Mouse (Mus musculus) neural tube, embryonic 15.5 days (tissue): ENCODE results near the gene Tpm1. TPM values are rescaled to one million over a fixed set of nuclear protein-coding genes. Genes with fewer than 3 reads are reported as not detected.

Experiments used
- ATAC-seq: fragments of 200-750 bp; cut with Nextera tagmentation; 2 replicates; pipeline ENCODE4 v1.8.0; 2017; ENCODE audit warnings: mild to moderate bottlenecking, moderate TSS enrichment, moderate library complexity; ENCODE audit not compliant: low FRiP score
- H3K27ac ChIP-seq: fragments of 300-500 bp; sonication (generic); replicated peaks from 2 replicates; pipeline ENCODE4 v1.5.1; 2015; ENCODE audit warnings: mild to moderate bottlenecking, inconsistent platforms
- H3K27me3 ChIP-seq: fragments of 300-500 bp; sonication (generic); replicated peaks from 2 replicates; pipeline ENCODE4 v1.6.1; 2015; ENCODE audit warnings: inconsistent platforms
- H3K36me3 ChIP-seq: fragments of 300-500 bp; sonication (generic); 2 replicates; pipeline ENCODE4 v1.6.1; 2015; ENCODE audit warnings: inconsistent platforms
- H3K4me1 ChIP-seq: fragments of 300-500 bp; sonication (generic); 2 replicates; pipeline ENCODE4 v1.6.1; 2015; ENCODE audit warnings: inconsistent platforms
- H3K4me2 ChIP-seq: fragments of 300-500 bp; sonication (generic); 2 replicates; pipeline ENCODE4 v1.6.1; 2015; ENCODE audit warnings: inconsistent platforms, mild to moderate bottlenecking, moderate library complexity
- H3K4me3 ChIP-seq: fragments of 300-500 bp; sonication (generic); replicated peaks from 2 replicates; pipeline ENCODE4 v1.5.1; 2015; ENCODE audit warnings: mild to moderate bottlenecking, inconsistent platforms
- H3K9ac ChIP-seq: fragments of 300-500 bp; sonication (generic); replicated peaks from 2 replicates; pipeline ENCODE4 v1.6.1; 2015; ENCODE audit warnings: mild to moderate bottlenecking, inconsistent platforms
- H3K9me3 ChIP-seq: fragments of 300-500 bp; sonication (generic); replicated peaks from 2 replicates; pipeline ENCODE4 v1.6.1; 2016; ENCODE audit warnings: inconsistent platforms
- WGBS: fragments of 180-500 bp; shearing (Covaris S2); methylation state at CpG from one replicate; pipeline ENCODE4 v1.1.7; 2015; ENCODE audit warnings: mixed read lengths; 5-methylcytosine and 5-hydroxymethylcytosine counted together
- polyA plus RNA-seq: library from polyadenylated mRNA; unstranded; fragments of >200 nt; fragmentation: Nextera tagmentation; extraction: Ambion mirVana; gene quantifications from 2 replicates; pipeline ENCODE4 v1.2.1, GENCODE M21; 2015

The Tpm1 gene
- polyA plus RNA-seq, 1 experiment from 2014 or later, result 230 TPM

DNA sequence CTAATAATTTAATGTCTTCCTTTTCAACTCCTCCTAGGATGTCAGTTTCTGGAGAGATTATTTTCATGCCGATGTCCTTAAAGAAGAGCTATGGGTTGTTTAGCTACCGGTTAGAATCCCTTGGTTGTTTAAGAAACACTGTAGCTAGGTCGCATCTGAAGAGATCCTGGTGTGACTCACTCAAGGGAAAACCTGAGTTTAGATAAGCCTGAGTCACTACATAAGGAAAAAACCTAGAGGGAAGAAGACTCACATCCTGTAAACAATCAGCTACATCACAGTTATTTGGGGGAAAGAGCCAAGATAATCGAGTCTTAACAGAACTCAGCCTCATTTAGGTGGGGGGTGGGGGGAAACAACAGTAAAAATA, 3.9 kb downstream of the Tpm1 start:
- H3K4me3 ChIP-seq, result no peak overlapping the region
- H3K4me1 ChIP-seq, result peaks cover 74% of the 10 kb centered on the region
- H3K4me2 ChIP-seq, result peak overlapping the region; percentile 25
- 37% methylated on average over 4 of the region's 4 CpGs for WGBS
- H3K27me3 ChIP-seq, result peaks cover 30% of the 10 kb centered on the region
- ATAC-seq, result no peak
- H3K9me3 ChIP-seq, result no peaks in the 10 kb centered on the region
- no peak overlapping the region for H3K27ac ChIP-seq
- no peak overlapping the region for H3K9ac ChIP-seq
- no peaks in the 10 kb centered on the region for H3K36me3 ChIP-seq

DNA sequence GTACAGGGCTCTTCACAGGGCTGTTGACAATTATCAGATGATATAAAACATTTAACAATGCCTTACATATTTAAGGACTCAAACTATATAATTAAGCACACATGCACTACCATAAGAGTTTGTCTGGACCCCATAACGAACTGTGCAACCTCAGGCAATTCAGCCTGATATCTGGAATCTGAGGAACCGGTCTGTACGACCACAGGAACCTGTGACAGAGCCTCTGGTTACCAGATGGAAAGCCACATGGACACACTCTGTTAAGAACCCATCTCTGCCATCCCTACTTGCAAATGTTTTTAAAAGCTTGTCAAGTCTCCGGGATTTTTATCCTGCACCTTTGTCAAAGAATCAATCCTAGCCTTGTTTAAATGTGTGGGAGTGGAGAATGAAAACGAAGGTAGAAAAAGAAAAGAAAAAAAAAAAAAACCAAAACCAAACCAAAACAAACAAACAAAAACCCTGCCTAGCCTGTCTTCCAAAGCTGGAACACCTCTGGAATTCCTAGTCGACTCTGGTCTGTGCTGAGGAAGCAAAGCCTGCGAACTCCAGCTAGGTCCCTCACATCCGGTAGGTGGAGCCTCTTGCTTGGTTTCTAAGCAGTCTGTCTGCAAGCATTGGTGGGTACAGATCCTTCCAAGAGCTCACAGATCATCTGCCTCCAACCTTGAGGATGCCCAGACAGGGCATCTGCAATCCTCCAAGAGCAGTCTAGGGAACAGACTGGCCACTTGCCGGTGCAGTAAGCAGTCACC, 4.5 kb downstream of the Tpm1 start:
- H3K9ac ChIP-seq, result no peak overlapping the region
- ATAC-seq, result no peak
- H3K27me3 ChIP-seq, result peaks cover 26% of the 10 kb centered on the region
- 38% methylated on average over 9 of the region's 9 CpGs for WGBS
- H3K9me3 ChIP-seq, result no peaks in the 10 kb centered on the region
- H3K4me3 ChIP-seq, result no peak overlapping the region
- H3K36me3 ChIP-seq, result no peaks in the 10 kb centered on the region
- H3K4me1 ChIP-seq, result peaks cover 77% of the 10 kb centered on the region
- H3K27ac ChIP-seq, result no peak overlapping the region
- H3K4me2 ChIP-seq, result peak overlapping the region; percentile 67

DNA sequence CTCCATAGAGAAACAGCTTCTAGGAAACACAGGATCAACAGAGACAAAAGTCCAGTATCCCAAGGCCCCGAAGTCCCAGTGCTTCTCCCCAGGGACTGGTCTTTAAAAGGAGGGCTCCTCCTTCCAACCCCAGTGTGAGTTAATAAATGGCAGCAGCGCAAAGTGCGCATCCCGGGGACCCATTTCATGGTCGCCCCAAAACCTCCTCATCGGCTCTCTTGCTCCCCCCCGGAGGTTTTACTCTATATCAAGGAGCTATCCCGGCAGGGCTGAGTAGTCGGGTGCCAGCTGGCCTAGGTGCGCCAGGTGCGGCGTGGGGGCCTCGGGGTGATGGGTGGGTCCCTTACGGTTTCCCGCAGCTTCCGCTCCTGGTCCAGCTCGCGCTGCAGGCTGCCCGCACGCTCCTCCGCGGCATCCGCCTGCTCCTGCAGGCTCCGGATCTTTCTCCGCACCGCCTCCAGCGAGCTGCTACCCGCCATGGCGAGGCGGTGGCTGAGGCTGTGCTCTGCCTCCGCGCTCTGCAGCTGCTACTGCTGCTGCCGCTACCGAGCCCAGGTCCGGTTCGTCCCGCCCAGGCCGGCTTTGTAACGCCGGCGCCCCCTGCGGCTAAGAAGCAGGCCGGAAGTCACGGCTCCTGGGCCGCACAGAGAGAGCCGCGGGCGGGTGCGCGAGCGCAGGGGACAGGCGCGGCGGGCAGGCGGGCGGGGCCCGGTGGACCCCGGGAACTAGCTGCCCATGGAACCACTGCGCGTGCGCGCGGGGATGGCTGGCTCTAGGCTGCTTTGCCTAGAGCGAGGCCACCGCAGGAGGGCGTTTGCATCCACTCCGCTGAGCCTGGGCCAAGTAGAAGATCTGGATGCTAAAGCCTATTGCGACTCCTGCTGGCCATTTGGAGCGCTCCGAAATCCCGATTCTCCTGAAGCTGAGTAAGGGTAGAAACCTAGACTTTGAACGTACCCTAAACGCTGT, 5.7 kb downstream of the Tpm1 start:
- under 1% methylated on average over 73 of the region's 73 CpGs for WGBS
- H3K4me2 ChIP-seq, result peak overlapping the region; percentile 67
- peak overlapping the region; percentile 96 for H3K9ac ChIP-seq
- H3K9me3 ChIP-seq, result no peaks in the 10 kb centered on the region
- peaks cover 17% of the 10 kb centered on the region for H3K27me3 ChIP-seq
- H3K4me3 ChIP-seq, result peak overlapping the region; percentile 92
- peak overlapping the region; percentile 97 for H3K27ac ChIP-seq
- no peaks in the 10 kb centered on the region for H3K36me3 ChIP-seq
- ATAC-seq, result peak; percentile 96
- peaks cover 71% of the 10 kb centered on the region for H3K4me1 ChIP-seq

DNA sequence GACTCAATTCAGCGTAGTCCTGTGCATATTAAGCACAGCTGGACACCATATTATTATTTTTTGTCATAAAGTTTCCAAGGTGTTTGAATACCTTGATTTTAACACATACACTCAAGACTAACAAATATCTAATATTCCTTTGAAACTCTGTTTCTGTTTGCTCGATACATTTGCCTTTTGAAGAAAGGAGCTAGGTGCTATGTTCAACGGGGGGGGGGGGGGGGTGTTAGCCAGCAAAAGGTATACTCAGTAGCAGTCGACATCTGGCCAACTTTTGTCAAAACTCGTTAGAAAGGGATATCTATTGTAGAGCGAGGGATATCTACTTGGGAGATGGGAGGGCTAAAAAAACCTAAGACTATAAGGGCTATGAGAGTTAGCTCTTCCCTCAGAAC, 6.4 kb downstream of the Tpm1 start:
- 18% methylated on average over 6 of the region's 6 CpGs for WGBS
- Histone ChIP-seq H3K36me3 (no peaks in the 10 kb centered on the region), H3K4me1 (peaks cover 63% of the 10 kb centered on the region), H3K4me3 (peak overlapping the region; percentile 92), H3K9me3 (no peaks in the 10 kb centered on the region), H3K27ac (peak overlapping the region; percentile 97), H3K27me3 (peaks cover 14% of the 10 kb centered on the region), H3K9ac (peak overlapping the region; percentile 96), H3K4me2 (peak overlapping the region; percentile 67)
- no peak; the same call in 1 of the 2 replicates for ATAC-seq

DNA sequence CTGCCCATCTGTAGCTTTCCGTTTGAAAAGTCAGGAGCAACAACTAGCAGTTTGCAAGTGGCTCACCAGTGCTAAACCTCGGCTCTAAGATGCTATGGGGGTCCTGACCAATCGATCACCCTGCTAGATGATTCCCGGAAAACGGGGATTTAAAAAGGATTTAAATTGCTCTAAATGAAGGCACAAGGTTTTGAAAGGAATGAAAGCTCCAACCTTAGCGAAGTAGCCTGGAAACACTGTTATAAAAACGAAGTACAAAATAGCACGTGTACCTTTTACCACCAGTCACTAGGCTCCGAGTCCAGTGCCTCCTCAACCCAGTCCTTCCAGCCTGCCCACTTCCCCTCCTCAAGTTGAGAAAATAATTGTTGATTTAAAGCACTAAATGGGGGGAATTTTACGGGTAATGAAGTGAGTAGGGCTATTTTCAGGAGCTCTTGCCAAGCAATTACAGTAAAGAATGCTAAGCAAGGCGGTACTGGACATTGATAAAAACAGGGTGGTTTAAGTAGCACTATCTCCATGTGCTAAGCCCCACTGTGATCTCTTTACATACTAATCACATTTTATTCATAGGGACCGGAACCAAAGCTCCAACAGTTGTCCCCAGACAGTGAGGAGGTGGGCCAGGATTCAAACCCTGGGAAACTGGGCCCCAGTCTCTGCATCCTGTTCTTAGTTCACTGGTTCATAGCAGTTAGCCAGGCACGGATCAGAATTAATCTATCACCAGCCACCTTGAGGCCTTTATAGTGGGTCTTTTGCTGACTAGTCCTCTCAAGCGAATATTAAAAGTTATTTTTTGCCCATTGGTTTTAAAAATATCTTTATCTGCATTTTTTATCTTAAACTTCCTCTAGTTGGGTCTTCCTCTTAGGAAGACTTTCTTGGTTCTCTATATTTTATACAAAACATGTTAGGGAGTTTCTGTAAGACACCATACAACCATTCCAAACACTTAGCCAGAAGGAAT, 7.1 kb downstream of the Tpm1 start:
- no peak for ATAC-seq
- Histone ChIP-seq H3K4me2 (peak overlapping the region; percentile 67), H3K9ac (peak overlapping the region; percentile 32), H3K27me3 (peaks cover 9% of the 10 kb centered on the region), H3K4me1 (peaks cover 57% of the 10 kb centered on the region), H3K27ac (no peak overlapping the region; the same call in 1 of the 2 replicates), H3K4me3 (peak overlapping the region; percentile 92), H3K36me3 (no peaks in the 10 kb centered on the region), H3K9me3 (no peaks in the 10 kb centered on the region)
- WGBS, result 29% methylated on average over 14 of the region's 14 CpGs

DNA sequence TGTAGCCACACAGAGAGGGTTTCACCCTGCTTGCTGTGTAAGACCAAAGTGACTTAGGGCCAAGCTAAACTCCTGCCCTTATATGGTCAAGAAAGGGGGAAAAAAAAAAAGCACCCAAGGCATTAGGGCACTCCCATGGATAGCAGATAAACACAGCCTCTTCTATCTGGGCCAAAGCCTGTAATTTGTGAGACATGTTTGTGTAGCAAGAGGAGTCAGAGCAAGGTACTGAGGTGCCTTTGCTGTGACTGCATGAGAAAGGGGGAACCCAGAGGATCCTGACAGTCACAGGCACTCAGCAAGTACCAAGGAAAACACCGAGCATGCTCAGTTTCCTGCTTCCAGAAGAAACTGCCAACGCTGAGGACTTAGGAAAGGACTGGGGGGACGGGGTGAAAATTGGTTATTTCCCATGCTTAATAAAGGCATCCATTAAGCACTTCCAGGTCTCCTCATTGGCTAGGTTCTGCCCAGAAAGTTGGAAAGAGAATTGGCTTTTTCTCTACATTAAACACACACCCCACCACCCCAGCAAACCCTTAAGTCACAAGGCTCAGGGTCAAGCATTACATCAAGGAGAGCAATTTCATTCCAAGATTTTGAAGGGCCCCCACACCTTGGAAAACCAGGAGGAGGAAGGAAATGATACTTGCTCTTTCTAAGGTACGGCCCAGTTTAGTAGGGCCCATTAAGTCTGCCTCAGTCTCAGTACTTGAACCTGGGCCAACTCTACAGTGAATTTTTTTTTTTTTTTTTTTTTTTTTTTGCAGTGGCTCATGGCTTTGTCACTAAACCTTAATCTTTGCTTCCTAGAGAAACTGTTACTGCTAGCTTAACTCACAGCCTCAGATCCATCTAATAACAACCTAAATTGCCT, 8.0 kb downstream of the Tpm1 start:
- no peak for ATAC-seq
- H3K4me1 ChIP-seq, result peaks cover 56% of the 10 kb centered on the region
- no peaks in the 10 kb centered on the region for H3K9me3 ChIP-seq
- peak overlapping the region; percentile 32; the same call in 1 of the 2 replicates for H3K9ac ChIP-seq
- H3K27ac ChIP-seq, result no peak overlapping the region
- peak overlapping the region; percentile 92 for H3K4me3 ChIP-seq
- peak overlapping the region; percentile 67 for H3K4me2 ChIP-seq
- peaks cover under 1% of the 10 kb centered on the region for H3K36me3 ChIP-seq
- 0 out of 2 replicates have a peak, but pooled peaks cover under 1% of the 10 kb centered on the region for H3K27me3 ChIP-seq
- 55% methylated on average over 4 of the region's 4 CpGs for WGBS

DNA sequence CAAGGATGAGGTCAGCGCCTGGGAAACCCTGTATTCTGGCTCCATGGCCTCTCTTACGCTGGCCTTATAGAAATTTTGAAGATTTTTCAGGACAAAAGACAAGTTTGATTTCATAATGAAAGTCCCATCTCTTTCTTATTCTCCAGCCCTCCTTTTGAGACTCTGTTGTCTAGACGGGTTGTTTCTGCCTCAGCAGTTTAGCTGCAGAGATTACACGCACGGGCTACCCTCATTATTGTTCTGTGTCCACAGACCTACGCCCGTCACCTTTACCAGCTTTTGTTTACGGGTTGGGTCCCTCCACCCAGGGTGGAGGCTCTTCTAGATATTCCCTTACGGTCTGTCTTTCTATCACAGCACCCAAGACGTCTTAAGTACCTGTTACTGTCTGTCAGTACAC, 9.3 kb downstream of the Tpm1 start:
- Histone ChIP-seq H3K4me3 (no peak overlapping the region), H3K27ac (no peak overlapping the region), H3K9ac (no peak overlapping the region), H3K27me3 (no peaks in the 10 kb centered on the region), H3K36me3 (peaks cover 14% of the 10 kb centered on the region), H3K9me3 (0 out of 2 replicates have a peak, but pooled peaks cover 2% of the 10 kb centered on the region), H3K4me1 (peaks cover 51% of the 10 kb centered on the region), H3K4me2 (no peak overlapping the region; the same call in 1 of the 2 replicates)
- WGBS, result 40% methylated on average over 10 of the region's 10 CpGs
- ATAC-seq, result no peak

DNA sequence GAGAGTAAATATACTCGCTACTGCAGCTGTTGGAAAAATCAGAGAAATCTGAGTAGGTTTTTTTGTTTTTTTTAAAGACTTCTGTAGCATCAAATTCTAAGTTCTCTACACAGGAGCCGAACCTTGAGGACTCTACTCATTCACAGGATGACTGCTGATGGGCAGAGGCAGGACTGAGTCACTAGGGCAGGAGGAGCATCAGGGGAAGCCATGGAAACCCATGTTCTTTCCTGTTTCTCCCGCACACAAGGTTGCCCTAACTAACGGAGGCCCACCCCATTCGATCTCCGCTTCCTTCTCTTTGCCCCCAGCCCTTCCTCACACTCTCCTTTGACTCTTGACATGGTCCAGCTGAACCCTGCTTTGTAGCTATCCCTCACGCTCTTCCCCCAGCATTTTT, 10.5 kb downstream of the Tpm1 start:
- Histone ChIP-seq H3K4me3 (no peak overlapping the region), H3K27ac (no peak overlapping the region), H3K4me2 (no peak overlapping the region), H3K27me3 (no peaks in the 10 kb centered on the region), H3K36me3 (peaks cover 26% of the 10 kb centered on the region), H3K9me3 (0 out of 2 replicates have a peak, but pooled peaks cover 3% of the 10 kb centered on the region), H3K9ac (no peak overlapping the region), H3K4me1 (peaks cover 42% of the 10 kb centered on the region)
- no peak for ATAC-seq
- whole genome bisulfite sequencing, result 84% methylated on average over 7 of the region's 7 CpGs

DNA sequence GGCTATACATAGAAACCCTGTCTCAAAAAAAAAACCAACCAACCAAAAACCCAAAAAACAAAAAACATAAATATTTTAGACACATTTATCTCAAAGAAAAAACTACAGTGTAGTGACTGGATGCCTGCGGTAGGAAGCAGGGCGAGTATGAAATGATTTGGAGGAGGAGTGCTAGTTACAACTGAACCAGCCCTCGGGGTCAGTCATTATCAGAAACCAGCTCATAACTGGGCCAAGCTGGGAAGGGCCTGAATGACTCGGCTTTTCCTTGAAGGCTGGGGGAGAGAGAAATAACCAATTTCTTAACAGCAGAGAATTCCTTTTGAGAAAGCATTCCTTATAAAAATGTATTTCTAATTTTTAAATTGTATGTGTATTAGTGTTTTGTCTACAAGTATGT, 11.5 kb downstream of the Tpm1 start:
- no peak overlapping the region for H3K4me2 ChIP-seq
- no peak for ATAC-seq
- H3K4me3 ChIP-seq, result no peak overlapping the region
- H3K36me3 ChIP-seq, result peaks cover 35% of the 10 kb centered on the region
- H3K27ac ChIP-seq, result no peak overlapping the region
- H3K4me1 ChIP-seq, result peaks cover 36% of the 10 kb centered on the region
- H3K9ac ChIP-seq, result no peak overlapping the region
- H3K9me3 ChIP-seq, result 0 out of 2 replicates have a peak, but pooled peaks cover 3% of the 10 kb centered on the region
- 97% methylated on average over 4 of the region's 4 CpGs for WGBS
- H3K27me3 ChIP-seq, result no peaks in the 10 kb centered on the region

DNA sequence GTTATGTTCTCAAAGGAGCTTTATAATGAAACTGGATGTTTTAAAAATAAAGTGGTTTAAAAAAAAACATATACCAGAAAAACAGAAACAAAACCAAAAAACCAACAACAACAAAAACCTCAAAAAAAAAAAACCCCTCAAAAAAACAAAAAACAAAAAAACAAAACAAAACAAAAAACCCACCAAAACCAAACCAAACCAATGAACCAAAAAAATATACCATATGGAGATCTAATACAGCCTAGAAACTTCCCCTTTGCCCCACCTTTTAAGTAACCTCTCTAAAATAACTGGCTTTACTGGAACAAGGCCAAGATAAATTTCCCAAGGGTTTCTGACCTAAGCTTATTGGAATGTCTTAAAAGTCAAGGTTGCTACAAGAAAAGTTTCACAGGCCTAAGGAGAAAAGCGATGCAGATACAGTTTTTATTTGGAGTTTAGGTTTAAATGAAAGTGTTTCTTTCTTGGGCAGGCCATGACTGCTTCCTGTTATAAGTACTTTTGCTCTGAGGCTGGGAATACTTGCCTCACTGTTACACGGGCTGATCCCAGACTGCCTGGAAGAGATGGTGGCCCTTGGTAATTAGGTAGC, 12.6 kb downstream of the Tpm1 start:
- Histone ChIP-seq H3K4me1 (peaks cover 26% of the 10 kb centered on the region), H3K27me3 (no peaks in the 10 kb centered on the region), H3K27ac (no peak overlapping the region), H3K4me2 (no peak overlapping the region), H3K4me3 (no peak overlapping the region), H3K9me3 (0 out of 2 replicates have a peak, but pooled peaks cover 3% of the 10 kb centered on the region), H3K9ac (no peak overlapping the region), H3K36me3 (peaks cover 45% of the 10 kb centered on the region)
- no peak for ATAC-seq
- WGBS, result 77% methylated on average over 2 of the region's 2 CpGs
